Mouse (Mus musculus): ENCODE results near the gene Tdpoz1.
"Not testable (repeated sequence)": the region's sequence is repeated elsewhere in the genome, so short reads cannot be mapped to it uniquely, and the experiment has no call there.

The Tdpoz1 gene

DNA sequence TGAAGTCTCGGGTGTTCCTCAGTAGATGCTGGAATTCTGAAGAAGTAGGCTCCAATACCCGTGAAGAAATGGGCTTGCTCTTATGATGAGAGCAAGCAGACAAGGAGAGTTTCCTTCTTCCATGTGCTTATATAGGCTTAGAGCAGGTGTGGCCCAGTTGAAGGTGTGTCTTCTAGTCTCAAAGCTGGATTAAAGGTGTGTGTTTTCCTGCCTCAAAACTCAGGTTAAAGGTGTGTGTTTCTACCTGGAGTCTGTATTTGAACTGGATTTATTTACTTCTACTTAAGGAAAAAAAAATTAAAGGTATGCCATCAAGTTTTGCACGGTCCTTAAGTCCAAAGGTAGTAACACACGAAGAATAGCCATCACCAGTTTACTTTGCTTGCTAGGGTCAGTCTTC lies at the start of gene Tdpoz1:
Tdpoz1 (minus strand) TSS at position 101 of the 400 bp plus-strand sequence.
- DNase-seq (ENCODE audit: low spot score) = not testable (repeated sequence)

GRCm38 (mm10) chr3:93708969-93709637 lies 33.0 kb upstream of the Tdpoz1 start:
- DNase-seq (ENCODE audit: low spot score) = not testable (repeated sequence)

- not testable (repeated sequence) for DNase-seq (ENCODE audit: low spot score)
These were observed 16.9 kb upstream of the Tdpoz1 start, which contains the start of gene Gm37596 for GRCm38 (mm10) chr3:93692970-93693369. Gm37596 (minus strand) TSS chr3:93693070.

- not testable (repeated sequence) for DNase-seq (ENCODE audit: low spot score)
These were observed 5.2 kb downstream of the Tdpoz1 start for GRCm38 (mm10) chr3:93670805-93671503.

- no peak for DNase-seq (ENCODE audit: low spot score)
These were observed 21.9 kb downstream of the Tdpoz1 start for GRCm38 (mm10) chr3:93654260-93654659.

GRCm38 (mm10) chr3:93652586-93652985 lies 23.5 kb downstream of the Tdpoz1 start, which contains the start of gene Tdpoz2:
Tdpoz2 (minus strand) TSS chr3:93652686.
- DNase-seq (ENCODE audit: low spot score) = no peak

DNA sequence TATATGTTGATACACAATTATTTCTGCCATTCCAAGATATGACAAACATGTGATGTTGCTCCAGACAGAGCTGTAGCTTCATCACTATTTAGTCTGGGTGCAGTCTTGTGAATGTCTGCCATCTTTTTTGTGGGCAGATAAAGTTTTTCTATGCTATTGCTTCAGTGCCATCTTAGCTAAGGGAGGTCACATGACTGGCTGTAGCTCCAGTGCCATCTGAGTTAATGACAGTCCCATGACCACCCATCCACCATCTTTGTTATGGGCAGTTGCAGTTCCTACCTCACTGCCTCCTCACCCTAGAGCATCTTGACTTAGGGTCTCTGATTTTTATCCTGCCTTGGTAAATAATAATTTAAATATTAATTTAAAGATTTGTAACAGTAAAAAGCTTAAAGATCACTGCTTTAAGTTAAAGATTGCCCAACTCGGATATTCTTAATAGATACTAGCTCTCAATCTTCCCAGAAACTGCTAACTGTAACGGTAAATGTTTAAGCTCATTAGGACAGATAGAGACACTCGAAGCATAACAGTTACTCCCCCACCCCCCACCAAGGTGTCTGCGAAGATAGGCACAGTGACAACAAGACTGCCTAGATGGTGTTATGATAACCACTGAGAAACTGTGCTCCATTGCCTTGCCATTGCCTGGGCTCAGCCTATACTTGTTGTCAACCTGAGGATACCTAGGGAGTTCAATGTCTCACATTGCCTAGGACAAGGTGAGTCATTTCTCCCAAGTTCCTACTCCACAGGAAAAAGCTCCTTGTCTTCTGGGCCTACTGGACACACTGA lies 45.0 kb downstream of the Tdpoz1 start:
- DNase-seq (ENCODE audit: low spot score) = not testable (repeated sequence)
